Mouse (Mus musculus): ENCODE measurements around the gene BC030870.

The BC030870 gene

GRCm38 (mm10) chr8:65080731-65081130 lies 48.6 kb downstream of the BC030870 start:
- no peak for DNase-seq (ENCODE audit: low read depth, low spot score)

- DNase-seq (ENCODE audit: low read depth, low spot score) = no peak
Observed at GRCm38 (mm10) chr8:65074733-65075132, 54.6 kb downstream of the BC030870 start, which contains the start of gene Gm10663. Gene Gm10663 (plus strand): TSS chr8:65075033.

GRCm38 (mm10) chr8:65070996-65071395 lies 58.4 kb downstream of the BC030870 start:
- no peak for DNase-seq (ENCODE audit: low read depth, low spot score)

GRCm38 (mm10) chr8:65068473-65068819 lies 60.9 kb downstream of the BC030870 start:
- no peak for DNase-seq (ENCODE audit: low read depth, low spot score)

- DNase-seq (ENCODE audit: low read depth, low spot score) = peak; percentile 86
Observed at GRCm38 (mm10) chr8:65067694-65068472, 61.5 kb downstream of the BC030870 start.

- DNase-seq (ENCODE audit: low read depth, low spot score) = no peak
Observed at GRCm38 (mm10) chr8:65067031-65067430, 62.3 kb downstream of the BC030870 start.

GRCm38 (mm10) chr8:65065622-65066021 lies 63.7 kb downstream of the BC030870 start:
- DNase-seq (ENCODE audit: low read depth, low spot score) = peak; percentile 52

- DNase-seq (ENCODE audit: low read depth, low spot score) = peak; percentile 86
Observed at GRCm38 (mm10) chr8:65064071-65064470, 65.3 kb downstream of the BC030870 start.

- DNase-seq (ENCODE audit: low read depth, low spot score) = peak; percentile 59
Observed at GRCm38 (mm10) chr8:65062195-65062594, 67.2 kb downstream of the BC030870 start.

- DNase-seq (ENCODE audit: low read depth, low spot score) = peak; percentile 78
Observed at GRCm38 (mm10) chr8:65056722-65057121, 72.6 kb downstream of the BC030870 start.

- DNase-seq (ENCODE audit: low read depth, low spot score) = no peak
Observed at GRCm38 (mm10) chr8:65053968-65054367, 75.4 kb downstream of the BC030870 start.

- peak; percentile 57 for DNase-seq (ENCODE audit: low read depth, low spot score)
Observed at GRCm38 (mm10) chr8:65053554-65053953, 75.8 kb downstream of the BC030870 start.

GRCm38 (mm10) chr8:65047801-65048200 lies 81.6 kb downstream of the BC030870 start:
- DNase-seq (ENCODE audit: low read depth, low spot score) = peak; percentile 54

- no peak for DNase-seq (ENCODE audit: low read depth, low spot score)
Observed at GRCm38 (mm10) chr8:65047193-65047592, 82.2 kb downstream of the BC030870 start.

GRCm38 (mm10) chr8:65046565-65046964 lies 82.8 kb downstream of the BC030870 start:
- peak; percentile 99 for DNase-seq (ENCODE audit: low read depth, low spot score)

- peak; percentile 86 for DNase-seq (ENCODE audit: low read depth, low spot score)
Observed at GRCm38 (mm10) chr8:65037117-65037533, 92.2 kb downstream of the BC030870 start, which contains the start of gene Apela. Gene Apela (minus strand): TSS chr8:65037336.
